Mouse (Mus musculus) adrenal gland, adult (tissue): ENCODE results near the gene Zfp87.
A peak's percentile ranks its signal among the peaks of the same experiment; 100 is the strongest.

ENCODE experiments used
- DNase-seq, 2 experiments: peaks; one replicate each; pipeline ENCODE4 v3.0.0; 2022 to 2023; ENCODE audit warnings: low spot score in 1 of 2; ENCODE audit not compliant: inconsistent age in 2 of 2

The Zfp87 gene

DNA sequence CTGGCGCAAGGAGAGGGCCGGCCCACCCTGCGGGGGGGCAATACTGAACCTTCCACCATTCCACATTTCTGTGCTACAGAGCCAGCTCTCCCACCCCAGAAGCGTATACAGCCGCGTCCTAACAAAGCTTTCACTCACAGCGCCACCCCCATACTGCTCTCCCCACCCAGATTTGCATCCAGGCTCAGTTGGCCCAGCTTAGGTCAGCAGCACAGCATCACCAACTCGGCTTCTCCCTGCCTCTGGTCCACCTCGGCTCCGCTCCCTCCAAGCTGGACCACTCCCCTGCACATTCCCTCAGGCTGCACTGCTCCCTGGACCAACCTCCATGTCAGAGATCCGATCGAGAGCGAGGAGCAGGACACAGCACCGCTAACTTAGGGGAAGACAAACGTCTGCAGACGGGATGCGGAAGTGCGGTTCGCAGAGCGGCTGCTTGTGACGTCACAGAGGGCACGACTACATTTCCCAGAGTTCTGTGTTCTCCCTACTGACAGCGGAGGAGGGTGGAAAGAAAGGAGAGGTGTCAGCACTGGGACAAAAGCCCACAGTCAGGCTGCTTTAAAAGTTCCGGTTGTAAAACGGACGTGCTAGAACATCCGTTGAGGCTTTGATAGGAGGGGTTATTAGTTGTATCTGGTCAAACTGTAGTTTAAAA lies at the start of gene Zfp87, which contains the start of gene Gm26965:
Gene Zfp87, minus strand, starts transcription at position 425 of the 658 bp plus-strand sequence.
Gene Gm26965, minus strand, starts transcription at position 399 of the 658 bp plus-strand sequence.
- peak; percentile 94 to 98 for DNase-seq

DNA sequence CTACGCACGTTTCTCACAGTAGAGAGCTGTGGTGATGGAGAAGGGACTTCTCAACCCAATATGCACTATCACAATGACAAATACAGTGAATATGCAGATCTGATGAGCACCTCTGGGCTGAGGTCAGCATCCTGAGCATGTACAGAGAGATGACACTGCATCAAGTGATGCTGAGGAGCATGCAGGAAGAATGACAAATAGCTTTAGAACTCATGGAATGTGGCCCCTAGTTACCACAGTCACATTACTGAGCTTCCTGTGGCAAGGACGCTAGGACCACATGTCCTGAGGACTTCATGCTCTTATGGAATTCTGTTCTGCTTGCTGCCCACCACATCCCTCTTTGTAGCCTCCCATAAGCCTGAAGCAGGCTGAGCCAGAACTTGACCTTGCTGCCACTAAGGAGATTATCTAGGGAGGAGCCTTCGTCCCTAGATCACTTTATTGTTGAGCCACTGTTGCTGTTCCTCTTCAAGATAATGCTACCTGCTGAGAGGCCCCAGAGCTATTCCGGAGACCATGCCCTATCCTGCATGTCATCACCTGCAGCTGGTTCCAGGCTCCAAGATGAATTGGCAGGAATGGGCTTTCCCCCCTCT lies 46.7 kb upstream of the Zfp87 start:
- no peak for DNase-seq

DNA sequence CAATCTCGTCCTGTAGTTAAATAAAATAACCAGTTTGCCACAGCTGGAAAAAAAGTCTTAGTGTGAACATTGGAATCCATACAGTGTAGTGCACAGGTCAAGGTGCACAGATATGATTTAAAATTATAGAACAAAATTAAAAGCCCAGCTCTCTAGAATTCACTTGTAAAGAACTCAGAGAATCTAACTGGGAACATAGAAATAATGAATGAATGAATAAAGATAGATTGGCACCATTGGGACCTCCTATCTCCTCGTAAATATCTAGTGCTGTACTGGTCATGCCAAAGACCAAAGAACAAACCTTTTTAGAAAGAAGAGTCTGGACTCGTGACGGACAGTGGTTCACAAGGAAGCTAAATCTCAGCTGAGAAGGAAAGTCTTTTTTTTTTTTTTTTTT lies 27.8 kb upstream of the Zfp87 start, which contains the start of gene Zfp748:
Gene Zfp748, minus strand, starts transcription at position 101 of the 400 bp plus-strand sequence.
- no peak for DNase-seq

DNA sequence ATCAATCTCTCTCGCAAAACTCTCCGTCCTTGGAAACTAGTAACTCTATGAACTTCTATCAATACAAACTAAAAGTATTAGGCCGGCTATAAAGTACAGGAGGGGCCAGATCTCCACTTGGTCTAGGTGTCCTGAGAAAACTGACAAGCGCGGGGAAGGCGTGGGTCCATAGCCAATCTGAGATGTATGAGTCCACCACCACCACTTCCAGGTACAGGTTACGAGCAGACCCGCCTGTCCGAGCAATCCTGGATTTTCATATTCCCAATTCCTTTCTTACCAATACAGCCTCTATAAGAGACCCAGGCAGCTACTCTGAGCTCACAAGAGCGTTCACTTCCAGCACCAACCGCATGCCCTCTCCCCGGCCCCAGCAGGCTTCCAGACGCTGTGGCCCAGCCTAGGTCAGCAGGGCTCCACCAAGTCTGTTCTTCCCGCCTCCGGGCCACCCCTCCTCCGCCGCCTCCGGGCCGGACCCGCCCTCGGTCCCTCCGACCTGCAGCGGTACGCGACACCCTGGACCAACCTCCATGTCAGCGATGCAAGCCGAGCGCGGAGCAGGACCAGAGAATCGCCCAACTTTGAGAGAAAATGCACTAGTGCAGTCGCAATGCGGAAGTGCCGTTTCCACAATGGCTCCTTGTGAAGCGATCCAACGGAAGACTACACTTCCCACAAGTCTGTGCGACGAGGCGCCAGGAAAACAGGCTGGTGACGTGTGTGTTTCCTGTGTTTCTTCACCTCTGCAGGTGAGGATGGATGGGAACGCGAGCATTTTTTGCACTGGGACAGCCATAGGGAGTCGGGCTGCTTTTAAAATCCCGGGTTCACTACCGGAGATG lies 26.7 kb upstream of the Zfp87 start:
- peak; percentile 88 to 96 for DNase-seq

DNA sequence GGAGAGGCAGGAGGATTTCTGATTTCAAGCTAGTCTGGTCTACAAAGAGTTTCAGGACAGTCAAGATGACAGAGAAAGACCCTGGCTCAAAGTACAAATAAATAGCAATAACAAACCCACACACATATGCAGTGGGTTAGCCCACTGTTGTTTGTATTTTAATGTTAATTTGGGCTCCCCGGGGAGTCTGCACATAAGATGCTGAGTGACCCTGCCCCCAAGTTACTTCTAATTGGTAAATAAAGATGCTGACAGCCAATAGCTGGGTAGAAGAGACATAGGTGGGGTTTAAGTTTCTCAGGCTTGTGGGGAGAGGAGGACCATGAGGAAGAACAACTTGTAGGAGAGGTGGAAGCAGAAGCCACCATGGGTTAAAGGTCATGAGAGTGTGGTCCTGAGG lies 20.0 kb upstream of the Zfp87 start:
- no peak for DNase-seq

DNA sequence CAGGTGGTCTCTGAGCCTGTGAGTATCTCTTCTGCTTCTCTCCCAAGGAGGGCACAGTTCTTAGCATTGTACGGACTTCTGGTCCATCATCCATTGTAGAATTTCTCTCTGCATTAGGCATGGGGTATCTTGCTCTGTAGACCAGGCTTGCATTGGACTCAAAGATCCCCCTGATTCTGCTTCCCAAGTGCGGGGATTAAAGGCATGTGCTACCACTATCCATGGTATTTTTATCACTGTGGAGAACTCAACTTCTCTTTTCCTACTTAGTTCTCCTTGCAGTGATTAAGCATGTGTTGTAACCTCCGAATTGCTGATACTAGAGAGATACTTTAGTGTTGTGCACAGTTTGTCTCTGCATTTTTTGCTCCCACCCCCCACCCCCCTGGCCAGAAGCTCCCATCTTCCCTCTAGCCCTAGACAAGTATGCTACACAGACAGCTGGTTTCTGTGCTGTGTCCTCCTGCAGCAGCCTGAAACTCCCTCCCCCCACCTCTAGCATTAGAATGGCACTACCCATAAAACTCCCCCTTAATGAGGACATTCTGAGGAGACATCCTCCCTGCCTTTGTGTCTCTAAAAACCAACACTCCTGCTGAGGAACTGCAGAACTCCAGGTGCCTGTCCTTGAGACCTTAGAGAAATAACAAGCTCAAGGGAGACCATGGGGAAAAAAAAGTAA lies 1.2 kb upstream of the Zfp87 start:
- DNase-seq: no peak

DNA sequence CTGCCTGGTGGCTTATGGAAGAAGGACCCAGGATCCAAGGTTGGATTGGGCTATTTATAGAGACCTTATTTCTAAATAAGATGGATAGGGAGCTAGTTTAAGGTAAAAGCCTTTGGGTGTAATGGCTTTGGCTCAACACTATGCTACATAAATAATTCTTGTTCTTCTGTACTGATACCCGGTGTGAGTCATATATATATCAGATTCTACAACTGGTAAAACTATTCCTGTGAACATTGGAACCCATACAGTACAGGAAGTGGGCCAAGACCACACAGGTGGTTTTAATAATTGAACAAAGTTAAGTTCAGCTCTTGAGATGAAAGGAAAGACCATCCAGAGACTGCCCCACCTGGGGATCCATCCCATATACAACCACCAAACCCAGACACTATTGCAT lies 25.1 kb downstream of the Zfp87 start:
- no peak for DNase-seq

DNA sequence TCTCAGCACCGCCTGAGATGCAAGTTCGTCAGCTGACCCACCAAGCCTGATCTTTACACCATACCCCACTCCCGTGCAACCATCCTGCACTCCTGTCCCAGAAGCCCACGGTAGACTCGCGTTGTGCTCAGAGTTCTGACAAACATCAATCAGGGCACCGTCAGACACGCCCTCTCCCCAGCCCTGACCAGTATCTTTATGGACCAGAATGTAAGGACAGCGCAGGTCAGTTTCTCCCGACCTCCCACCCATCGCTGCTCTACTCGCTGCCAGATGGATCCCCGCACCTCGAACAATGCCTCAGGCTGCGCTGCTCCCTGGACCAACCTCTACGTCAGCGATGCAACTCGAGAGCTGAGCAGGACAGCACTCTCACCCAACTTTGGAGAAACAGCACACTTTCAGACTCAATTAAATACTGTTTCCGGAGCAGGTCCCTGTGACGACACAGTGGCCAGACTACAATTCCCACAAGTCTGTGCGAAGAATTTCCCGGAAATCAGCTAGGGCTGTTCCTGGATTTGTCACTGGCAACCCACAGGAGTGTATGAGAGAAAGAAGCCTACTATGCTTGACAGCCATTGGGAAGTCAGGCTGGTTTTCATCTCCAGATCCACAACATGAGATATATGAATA lies 25.8 kb downstream of the Zfp87 start, which contains the start of gene Zfp58:
Gene Zfp58, minus strand, starts transcription at position 472 of the 636 bp plus-strand sequence.
- peak; percentile 87 to 96 for DNase-seq

DNA sequence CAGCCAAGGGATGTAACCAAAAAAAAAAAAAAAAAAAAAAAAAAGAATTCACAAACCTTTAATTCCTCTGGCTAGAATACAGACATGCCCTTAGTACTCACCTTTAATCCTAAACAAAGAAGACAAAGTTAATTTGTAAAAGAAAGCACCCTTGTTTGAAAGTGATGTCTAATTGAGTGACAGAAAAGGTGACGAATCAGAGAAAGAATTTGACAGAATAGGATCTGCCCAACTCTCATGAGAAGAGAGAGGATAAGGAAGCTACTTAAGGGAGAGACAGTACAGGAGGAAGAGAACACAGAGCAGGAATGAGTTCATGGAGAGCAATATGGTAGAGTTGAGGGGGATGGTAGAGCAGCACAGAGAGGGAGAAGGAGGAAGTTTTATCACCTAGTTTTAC lies 30.3 kb downstream of the Zfp87 start:
- DNase-seq: no peak

DNA sequence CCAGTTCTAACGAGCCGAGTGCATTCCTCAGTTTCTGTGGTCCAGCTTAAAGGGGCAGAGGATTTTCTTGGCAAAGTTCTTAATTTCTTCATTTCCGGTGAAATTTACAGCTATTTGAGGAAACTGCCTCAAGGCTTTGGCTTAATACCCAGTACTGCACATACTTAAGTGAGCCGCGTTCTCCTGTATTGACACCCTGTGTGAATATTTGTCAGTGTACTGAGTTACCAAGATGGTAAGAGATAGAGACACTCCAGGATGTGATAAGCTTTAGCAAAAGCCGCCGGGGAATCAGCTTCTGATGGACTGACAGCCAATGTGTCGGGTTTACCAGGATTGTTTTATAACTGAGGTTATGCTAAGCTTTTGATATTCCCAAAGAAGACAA lies 41.6 kb downstream of the Zfp87 start:
- DNase-seq: no peak

DNA sequence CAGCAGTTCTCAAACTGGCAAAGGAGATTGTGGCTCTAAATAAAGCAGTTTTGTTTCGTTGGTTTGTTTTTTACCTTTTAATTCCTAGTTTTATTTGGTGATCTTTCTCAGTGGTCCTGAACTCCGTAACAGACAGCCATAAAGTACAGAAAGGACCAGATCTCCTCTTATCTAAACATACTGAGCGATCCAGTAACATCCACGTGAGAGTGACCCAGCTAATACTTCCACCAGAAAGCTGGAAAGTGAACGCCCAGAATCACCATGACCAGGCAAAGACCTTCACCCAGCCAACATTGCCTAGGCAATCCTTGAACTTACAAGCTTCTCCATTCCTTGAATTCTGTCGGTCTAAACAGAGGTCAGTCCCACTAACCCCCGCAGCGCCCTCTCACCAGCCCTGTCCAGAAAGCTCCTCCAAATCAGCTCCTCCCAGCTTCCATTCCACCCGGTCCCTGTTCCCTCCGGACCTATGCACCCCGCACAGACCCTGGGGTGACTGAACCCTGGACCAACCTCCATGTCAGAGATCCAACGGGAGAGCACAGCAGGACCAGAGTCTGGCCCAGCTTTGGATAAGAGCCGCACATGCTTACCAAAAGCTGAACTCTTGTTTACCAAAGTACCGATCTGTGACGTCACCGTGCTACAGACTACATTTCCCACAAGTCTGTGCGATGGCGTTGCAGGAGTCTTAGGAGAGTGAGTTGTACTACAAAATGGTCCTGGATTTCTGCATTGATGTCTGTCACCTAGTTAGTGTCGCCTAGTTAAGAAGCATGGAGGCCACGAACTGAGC lies 42.2 kb downstream of the Zfp87 start, which contains the start of gene Zfp874b:
Gene Zfp874b, minus strand, starts transcription at position 634 of the 799 bp plus-strand sequence.
- peak; percentile 87 to 97 for DNase-seq

DNA sequence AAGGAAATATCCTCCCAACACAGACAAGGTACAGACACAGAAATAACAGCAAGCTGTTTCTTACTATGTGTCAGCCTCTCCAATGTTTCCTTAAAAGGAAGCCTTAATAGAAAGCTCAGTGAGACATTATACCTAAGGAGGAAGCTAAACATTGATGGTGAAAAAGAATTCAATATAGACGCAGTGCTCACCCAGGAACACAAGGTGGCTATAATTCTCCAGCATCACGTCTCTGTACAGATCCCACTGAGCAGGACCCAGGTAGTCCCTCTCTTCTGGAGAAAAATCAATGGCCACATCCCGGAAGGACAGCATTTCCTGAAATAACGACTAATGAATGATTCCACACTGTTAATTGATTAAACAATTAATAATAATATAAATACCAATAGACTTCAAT lies 44.4 kb downstream of the Zfp87 start:
- DNase-seq: no peak

DNA sequence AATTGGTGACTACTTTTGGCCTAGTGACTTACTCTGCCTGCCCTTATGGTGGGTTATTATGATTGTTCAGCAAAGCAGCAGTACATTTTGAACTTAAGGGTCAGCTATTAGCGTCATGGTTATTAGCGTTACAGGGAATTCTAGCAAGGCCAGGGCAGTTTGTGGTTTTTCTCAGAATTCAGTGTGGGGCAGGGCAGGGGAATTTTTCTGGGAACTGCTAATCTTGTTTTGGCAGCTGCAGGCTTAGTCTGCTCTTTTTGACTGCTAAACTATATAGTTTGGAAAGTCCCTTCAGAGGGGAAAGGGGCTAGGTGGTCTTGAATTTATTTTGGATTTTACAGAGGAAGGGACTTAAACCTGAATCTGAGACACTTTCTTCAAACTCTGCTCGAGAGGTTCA lies 56.7 kb downstream of the Zfp87 start:
- no peak for DNase-seq
